In the genomic region with DNA sequence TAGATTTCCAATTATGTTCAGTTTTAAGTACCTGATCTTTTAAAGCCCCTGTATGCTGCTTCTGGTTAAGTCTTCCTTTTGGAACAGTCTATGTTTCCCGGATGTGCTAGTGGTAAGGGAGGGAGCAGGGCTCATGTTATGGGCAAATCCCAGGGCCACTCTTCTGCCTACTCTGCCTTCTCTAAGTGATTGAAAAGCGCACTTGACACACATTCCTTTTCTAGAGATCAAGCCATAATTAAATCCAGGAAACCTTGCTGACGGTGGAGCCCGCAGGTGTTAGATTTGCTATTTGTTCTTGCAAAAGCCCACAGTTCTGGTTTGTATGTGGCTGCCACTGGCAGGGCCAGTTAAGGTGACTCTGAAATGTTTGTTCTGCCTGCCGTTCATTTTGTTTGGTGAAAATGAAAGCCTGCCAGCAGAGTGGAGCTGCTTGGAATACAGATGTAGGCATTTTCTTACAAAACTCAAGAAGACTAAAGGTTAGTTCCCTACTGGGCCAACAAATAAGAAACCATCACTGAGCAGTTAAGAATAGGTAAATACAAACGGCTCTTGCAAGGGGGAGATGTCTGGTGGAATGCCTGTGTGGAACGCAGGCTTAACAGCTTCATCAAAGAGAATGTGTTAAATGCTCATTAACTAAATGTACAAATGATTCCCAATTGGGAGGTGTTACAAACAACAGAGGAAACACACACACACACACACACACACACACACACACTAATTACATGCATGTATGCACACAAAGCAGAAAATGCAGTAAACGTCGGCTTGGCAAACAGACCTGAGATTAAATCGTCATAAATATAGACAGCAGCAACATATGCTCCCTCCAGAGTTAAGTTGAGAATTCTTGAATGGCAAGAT, we compare ENCODE assay signal across 11 mouse cellular contexts. TPM values are rescaled to one million over a fixed set of nuclear protein-coding genes. Genes with fewer than 3 reads are reported as not detected.
DNase-seq lines count a peak whose midpoint lies in the region; ATAC-seq and TF ChIP-seq lines count a peak whose summit lies in the region.
"Had no signal": no experiment of that assay in that cellular context is flagged by ENCODE, and none has a peak within 500 bp of the region (broad histone marks: within the 10 kb centered on the region; RNA-seq: fewer than 3 reads in every experiment).

No protein-coding gene starts in this region.

- H3K9me3 ChIP-seq in forebrain, embryonic 12.5 days: no peaks in the 10 kb centered on the region
- H3K9me3 ChIP-seq in forebrain, embryonic 11.5 days (ENCODE audit: control insufficient read depth, low read length): no peaks in the 10 kb centered on the region
- H3K9me3 ChIP-seq in liver, postnatal 0 days (ENCODE audit: low read length): no peaks in the 10 kb centered on the region
- no peaks in the 10 kb centered on the region for H3K9me3 ChIP-seq in hindbrain, postnatal 0 days (ENCODE audit: low read length)
- H3K9me3 ChIP-seq in midbrain, embryonic 16.5 days (replicated peaks; ENCODE audit: control insufficient read depth, low read length, poor library complexity, severe bottlenecking): no peaks in the 10 kb centered on the region
- H3K9me3 ChIP-seq: heart, embryonic 12.5 days; intestine, embryonic 15.5 days had no signal

- TF ChIP-seq POLR2A in liver, adult 2 months (IDR thresholded peaks at IDR 0.05; ENCODE audit: extremely low read depth, insufficient read depth, low read length): no peak

- no peak for DNase-seq in forebrain, embryonic 11.5 days (ENCODE audit: low spot score)
- peak; percentile 71 for DNase-seq in liver, adult 2 months (ENCODE audit: extremely low read depth, low read depth, low spot score)
- no peak for DNase-seq in liver, postnatal 0 days
- peak; percentile 27 for DNase-seq in hindbrain, postnatal 0 days (ENCODE audit: low spot score)
- DNase-seq in urinary bladder, postnatal 14 days (ENCODE audit: low spot score): no peak
- no peak for DNase-seq in urinary bladder, adult 18-20 months (ENCODE audit: low spot score in 2 of 2)
- DNase-seq: spleen, adult 18-20 months had no signal

- 46% methylated on average over 10 of the region's 10 CpGs for WGBS in forebrain, embryonic 12.5 days
- WGBS in forebrain, embryonic 11.5 days: 56% methylated on average over 10 of the region's 10 CpGs
- 46% methylated on average over 10 of the region's 10 CpGs for WGBS in liver, adult 2 months
- 74% methylated on average over 10 of the region's 10 CpGs for WGBS in liver, postnatal 0 days (ENCODE audit: insufficient replicate concordance)
- 35% methylated on average over 10 of the region's 10 CpGs for WGBS in hindbrain, postnatal 0 days
- WGBS in midbrain, embryonic 16.5 days: 32% methylated on average over 10 of the region's 10 CpGs

- H3K79me2 ChIP-seq in liver, adult 2 months (ENCODE audit: control insufficient read depth, insufficient read depth, low read length): no peaks in the 10 kb centered on the region

- no peaks in the 10 kb centered on the region for H3K36me3 ChIP-seq in forebrain, embryonic 12.5 days (replicated peaks)
- H3K36me3 ChIP-seq in forebrain, embryonic 11.5 days (ENCODE audit: control insufficient read depth, insufficient read depth, low read length): no peaks in the 10 kb centered on the region
- no peaks in the 10 kb centered on the region for H3K36me3 ChIP-seq in liver, adult 2 months (ENCODE audit: control insufficient read depth, insufficient read depth, low read length)
- H3K36me3 ChIP-seq in liver, postnatal 0 days (replicated peaks; ENCODE audit: insufficient read depth, low read length): no peaks in the 10 kb centered on the region
- no peaks in the 10 kb centered on the region for H3K36me3 ChIP-seq in hindbrain, postnatal 0 days (ENCODE audit: insufficient read depth, low read length)
- no peaks in the 10 kb centered on the region for H3K36me3 ChIP-seq in midbrain, embryonic 16.5 days (ENCODE audit: control insufficient read depth, insufficient read depth, low read length)
- H3K36me3 ChIP-seq: heart, embryonic 12.5 days; intestine, embryonic 15.5 days had no signal

- no peak overlapping the region for H3K27ac ChIP-seq in forebrain, embryonic 12.5 days
- no peak overlapping the region for H3K27ac ChIP-seq in forebrain, embryonic 11.5 days (ENCODE audit: low read depth, low read length)
- H3K27ac ChIP-seq in liver, adult 2 months (replicated peaks; ENCODE audit: insufficient read depth, low read depth, low read length): peak overlapping the region; percentile 65
- H3K27ac ChIP-seq in liver, postnatal 0 days (ENCODE audit: low read depth): no peak overlapping the region
- 0 out of 2 replicates have a peak overlapping the region, but pooled peaks have one; percentile 5 for H3K27ac ChIP-seq in hindbrain, postnatal 0 days
- peak overlapping the region; percentile 31 for H3K27ac ChIP-seq in midbrain, embryonic 16.5 days (ENCODE audit: low read length)
- H3K27ac ChIP-seq: intestine, embryonic 15.5 days had no signal

- TF ChIP-seq CTCF in liver, adult 2 months (IDR thresholded peaks at IDR 0.05; ENCODE audit: low read depth, low read length): no peak
- no peak for TF ChIP-seq CTCF in liver, postnatal 0 days (IDR thresholded peaks at IDR 0.05; ENCODE audit: low read depth)
- no peak for TF ChIP-seq CTCF in hindbrain, postnatal 0 days (IDR thresholded peaks at IDR 0.05; ENCODE audit: low read depth)

- peak; percentile 30; the same call in 1 of the 2 replicates for ATAC-seq in forebrain, embryonic 12.5 days (ENCODE audit: low FRiP score)
- no peak for ATAC-seq in forebrain, embryonic 11.5 days (replicated peaks; ENCODE audit: low FRiP score)
- ATAC-seq in liver, postnatal 0 days: no peak
- peak; percentile 45 for ATAC-seq in hindbrain, postnatal 0 days
- ATAC-seq in midbrain, embryonic 16.5 days: peak; percentile 32; the same call in 1 of the 2 replicates
- ATAC-seq: intestine, embryonic 15.5 days had no signal

- no peak for TF ChIP-seq EP300 in liver, postnatal 0 days (IDR thresholded peaks at IDR 0.05; ENCODE audit: low read depth)

- no peak overlapping the region for H3K4me3 ChIP-seq in forebrain, embryonic 12.5 days (replicated peaks)
- no peak overlapping the region for H3K4me3 ChIP-seq in forebrain, embryonic 11.5 days (ENCODE audit: low read depth, low read length)
- no peak overlapping the region for H3K4me3 ChIP-seq in liver, adult 2 months (ENCODE audit: insufficient read depth, low read depth, low read length)
- no peak overlapping the region for H3K4me3 ChIP-seq in liver, postnatal 0 days (ENCODE audit: low read depth, low read length)
- no peak overlapping the region for H3K4me3 ChIP-seq in hindbrain, postnatal 0 days (ENCODE audit: low read length)
- H3K4me3 ChIP-seq in midbrain, embryonic 16.5 days (ENCODE audit: low read depth, low read length): no peak overlapping the region
- H3K4me3 ChIP-seq: heart, embryonic 12.5 days; intestine, embryonic 15.5 days had no signal

- H3K4me2 ChIP-seq in forebrain, embryonic 12.5 days: no peak overlapping the region
- H3K4me2 ChIP-seq in forebrain, embryonic 11.5 days (ENCODE audit: low read depth, low read length, severe bottlenecking): no peak overlapping the region
- H3K4me2 ChIP-seq in liver, postnatal 0 days (ENCODE audit: low read depth, low read length): no peak overlapping the region
- no peak overlapping the region for H3K4me2 ChIP-seq in hindbrain, postnatal 0 days (ENCODE audit: low read depth, low read length)
- H3K4me2 ChIP-seq in midbrain, embryonic 16.5 days (ENCODE audit: low read length): no peak overlapping the region
- H3K4me2 ChIP-seq: heart, embryonic 12.5 days; intestine, embryonic 15.5 days had no signal

- H3K27me3 ChIP-seq in forebrain, embryonic 12.5 days: no peaks in the 10 kb centered on the region; the same call in 1 of the 2 replicates
- H3K27me3 ChIP-seq in forebrain, embryonic 11.5 days (ENCODE audit: control insufficient read depth, insufficient read depth, low read length): no peaks in the 10 kb centered on the region
- H3K27me3 ChIP-seq in liver, adult 2 months (ENCODE audit: control insufficient read depth, insufficient read depth, low read length): no peaks in the 10 kb centered on the region
- H3K27me3 ChIP-seq in liver, postnatal 0 days (ENCODE audit: insufficient read depth, low read length): no peaks in the 10 kb centered on the region
- H3K27me3 ChIP-seq in hindbrain, postnatal 0 days (ENCODE audit: insufficient read depth, low read length): no peaks in the 10 kb centered on the region
- no peaks in the 10 kb centered on the region for H3K27me3 ChIP-seq in midbrain, embryonic 16.5 days (ENCODE audit: control insufficient read depth, insufficient read depth, low read depth, low read length)
- H3K27me3 ChIP-seq: heart, embryonic 12.5 days; intestine, embryonic 15.5 days had no signal

- H3K9ac ChIP-seq in forebrain, embryonic 12.5 days: no peak overlapping the region
- H3K9ac ChIP-seq in forebrain, embryonic 11.5 days (ENCODE audit: low read length): no peak overlapping the region
- H3K9ac ChIP-seq in liver, adult 2 months (ENCODE audit: low read depth, low read length): no peak overlapping the region
- H3K9ac ChIP-seq in liver, postnatal 0 days (replicated peaks): no peak overlapping the region
- no peak overlapping the region for H3K9ac ChIP-seq in hindbrain, postnatal 0 days (replicated peaks; ENCODE audit: low read length)
- no peak overlapping the region for H3K9ac ChIP-seq in midbrain, embryonic 16.5 days (ENCODE audit: low read depth, low read length)
- H3K9ac ChIP-seq: heart, embryonic 12.5 days; intestine, embryonic 15.5 days had no signal

- H3K4me1 ChIP-seq in forebrain, embryonic 12.5 days: peaks cover 11% of the 10 kb centered on the region
- H3K4me1 ChIP-seq in forebrain, embryonic 11.5 days (replicated peaks; ENCODE audit: control insufficient read depth, insufficient read depth, low read length): no peaks in the 10 kb centered on the region
- H3K4me1 ChIP-seq in liver, adult 2 months (ENCODE audit: control insufficient read depth, insufficient read depth, low read length): peaks cover 19% of the 10 kb centered on the region
- peaks cover 13% of the 10 kb centered on the region for H3K4me1 ChIP-seq in liver, postnatal 0 days (ENCODE audit: insufficient read depth)
- H3K4me1 ChIP-seq in hindbrain, postnatal 0 days (ENCODE audit: insufficient read depth, low read length): no peaks in the 10 kb centered on the region
- H3K4me1 ChIP-seq in midbrain, embryonic 16.5 days (ENCODE audit: control insufficient read depth, insufficient read depth, low read length): peaks cover 12% of the 10 kb centered on the region

RNA-seq across cellular contexts. Expression of a gene that starts 43.1 kb away (rescaled TPM):
- 3.0 and 4.6 TPM in 2 replicates for polyA plus RNA-seq in forebrain, embryonic 12.5 days (2016; fragmentation: Nextera tagmentation; extraction: Ambion mirVana)
- 2.2 and 4.5 TPM in 2 replicates for polyA plus RNA-seq in forebrain, embryonic 11.5 days (2014; fragmentation: Nextera tagmentation; extraction: Ambion mirVana)
- 21.1 and 27.3 TPM in 2 replicates for total RNA-seq in liver, adult 2 months (2014; rRNA removed)
- 6.9 and 9.6 TPM in 2 replicates for polyA plus RNA-seq in liver, adult 2 months (2012; rRNA removed)
- polyA plus RNA-seq in liver, postnatal 0 days (2015; fragmentation: Nextera tagmentation; extraction: Ambion mirVana): 1.9 and 2.2 TPM in 2 replicates
- 50.8 and 60.0 TPM in 2 replicates for total RNA-seq in hindbrain, postnatal 0 days (2014; rRNA removed)
- 7.2 and 7.4 TPM in 2 replicates for polyA plus RNA-seq in hindbrain, postnatal 0 days (2015; fragmentation: Nextera tagmentation; extraction: Ambion mirVana)
- 2.2 and 2.7 TPM in 2 replicates for polyA plus RNA-seq in midbrain, embryonic 16.5 days (2015; fragmentation: Nextera tagmentation; extraction: Ambion mirVana)

Comparison
In these comparisons a context has a peak if more than half of its experiments do, and no peak if none do; other contexts are left out.
1. ATAC-seq: peak in forebrain, embryonic 12.5 days (single experiment), hindbrain, postnatal 0 days (single experiment) and midbrain, embryonic 16.5 days (single experiment); none in forebrain, embryonic 11.5 days (single experiment) and liver, postnatal 0 days (single experiment).
2. H3K27ac ChIP-seq: peak in liver, adult 2 months (single experiment), hindbrain, postnatal 0 days (single experiment) and midbrain, embryonic 16.5 days (single experiment); none in forebrain, embryonic 12.5 days (single experiment), forebrain, embryonic 11.5 days (single experiment) and liver, postnatal 0 days (single experiment).
3. DNase-seq: peak in liver, adult 2 months (single experiment) and hindbrain, postnatal 0 days (single experiment); none in forebrain, embryonic 11.5 days (single experiment), liver, postnatal 0 days (single experiment), urinary bladder, postnatal 14 days (single experiment) and urinary bladder, adult 18-20 months (0 of 2).